Mouse (Mus musculus) B cell, adult 67 days (primary cell): ENCODE results near the gene Gm5460. TPM values are rescaled to one million over a fixed set of nuclear protein-coding genes. Genes with fewer than 3 reads are reported as not detected.

ENCODE experiments used
- total RNA-seq, 2 experiments: library from RNA; stranded (reverse); gene quantifications; 4 replicates each; pipeline ENCODE4 v1.2.4; 2023

Gm5460 gene
- total RNA-seq, result not detected

GRCm38 (mm10) chr14:34016381-34016780 is at the start of gene Gm5460:
TSS of gene Gm5460 (plus strand) at chr14:34016758.

GRCm38 (mm10) chr14:33978604-33979059 is 37.9 kb upstream of the Gm5460 start, which contains the start of gene Zfp488:
TSS of gene Zfp488 (minus strand) at chr14:33978764.

GRCm38 (mm10) chr14:34015063-34015462 is 1.5 kb upstream of the Gm5460 start, which contains the start of gene Gm30083:
TSS of gene Gm30083 (minus strand) at chr14:34015182.

GRCm38 (mm10) chr14:34052516-34052915 is 36.0 kb downstream of the Gm5460 start, which contains the start of gene Antxrl:
TSS of gene Antxrl (plus strand) at chr14:34052707.

GRCm38 (mm10) chr14:34085731-34086130 is 69.2 kb downstream of the Gm5460 start, which contains the start of gene Anxa8:
TSS of gene Anxa8 (plus strand) at chr14:34085981.

Other genes with a start within 250 kb of the Gm5460 start
- not detected for gene Gdf10, start 93.2 kb upstream of the Gm5460 start, total RNA-seq
- not detected for gene Gdf2, start 75.7 kb upstream of the Gm5460 start, total RNA-seq
- not detected for gene Rbp3, start 62.8 kb upstream of the Gm5460 start, total RNA-seq
- under 1 TPM; 0.21 to 0.35 TPM for gene Zfp488, start 38.0 kb upstream of the Gm5460 start, total RNA-seq
- gene Gm30083, start 1.6 kb upstream of the Gm5460 start, total RNA-seq, result not detected
- gene Antxrl, start 35.9 kb downstream of the Gm5460 start, total RNA-seq, result not detected
- not detected for gene Anxa8, start 69.2 kb downstream of the Gm5460 start, total RNA-seq
- gene A630023A22Rik, start 86.0 kb downstream of the Gm5460 start, total RNA-seq, result not detected
- not detected for gene Npy4r, start 135.7 kb downstream of the Gm5460 start, total RNA-seq
- gene Gprin2, start 184.9 kb downstream of the Gm5460 start, total RNA-seq, result not detected
- gene Syt15, start 202.8 kb downstream of the Gm5460 start, total RNA-seq, result not detected